Mouse (Mus musculus) hindbrain, postnatal 0 days (tissue): ENCODE results near the gene Htr3a. TPM values are rescaled to one million over a fixed set of nuclear protein-coding genes. Genes with fewer than 3 reads are reported as not detected.

Source experiments
- ATAC-seq: fragments of 200-750 bp; cut with Nextera tagmentation; 2 replicates; pipeline ENCODE4 v1.8.0; 2017; ENCODE audit warnings: mild to moderate bottlenecking, moderate TSS enrichment, moderate library complexity
- DNase-seq: peaks from one replicate; pipeline ENCODE4 v3.0.0-alpha.2; 2015; ENCODE audit warnings: low spot score
- H3K27ac ChIP-seq: fragments of 300-500 bp; sonication (generic); 2 replicates; pipeline ENCODE4 v1.5.1; 2014; ENCODE audit warnings: mild to moderate bottlenecking
- H3K27me3 ChIP-seq: fragments of 300-500 bp; sonication (generic); 2 replicates; pipeline ENCODE4 v1.6.1; 2014; ENCODE audit warnings: low read length, mixed read lengths; ENCODE audit not compliant: insufficient read depth
- H3K36me3 ChIP-seq: fragments of 300-500 bp; sonication (generic); 2 replicates; pipeline ENCODE4 v1.6.1; 2014; ENCODE audit warnings: low read length, mixed read lengths; ENCODE audit not compliant: insufficient read depth
- H3K4me1 ChIP-seq: fragments of 300-500 bp; sonication (generic); 2 replicates; pipeline ENCODE4 v1.6.1; 2014; ENCODE audit warnings: antibody characterized with exemption, low read length, mixed read lengths; ENCODE audit not compliant: insufficient read depth
- H3K4me2 ChIP-seq: fragments of 300-500 bp; sonication (generic); 2 replicates; pipeline ENCODE4 v1.6.1; 2014; ENCODE audit warnings: low read depth, mild to moderate bottlenecking, low read length, moderate library complexity, mixed read lengths
- H3K4me3 ChIP-seq: fragments of 300-500 bp; sonication (generic); 2 replicates; pipeline ENCODE4 v1.5.1; 2014; ENCODE audit warnings: low read length
- H3K9ac ChIP-seq: fragments of 300-500 bp; sonication (generic); replicated peaks from 2 replicates; pipeline ENCODE4 v1.6.1; 2014; ENCODE audit warnings: mild to moderate bottlenecking, low read length, moderate library complexity, mixed read lengths
- H3K9me3 ChIP-seq: fragments of 300-500 bp; sonication (generic); 2 replicates; pipeline ENCODE4 v1.6.1; 2016; ENCODE audit warnings: low read length, mixed read lengths
- CTCF ChIP-seq: IDR thresholded peaks from 2 replicates; pipeline ENCODE4 v1.5.1; 2016; ENCODE audit warnings: antibody characterized with exemption, control low read depth, low read depth
- WGBS: fragments of 180-500 bp; shearing (Covaris S2); extraction: QIAGEN DNeasy Blood & Tissue Kit; methylation state at CpG from one replicate; pipeline ENCODE4 v1.1.7; 2014; 5-methylcytosine and 5-hydroxymethylcytosine counted together
- polyA plus RNA-seq: library from polyadenylated mRNA; unstranded; fragments of >200 nt; fragmentation: Nextera tagmentation; extraction: Ambion mirVana; gene quantifications from 2 replicates; pipeline ENCODE4 v1.2.1, GENCODE M21; 2015
- total RNA-seq: library from RNA; depleted of rRNA; stranded (reverse); fragments of >200 nt; gene quantifications from 2 replicates; pipeline ENCODE4 v1.2.3, GENCODE M21; 2014; rRNA removed

Htr3a gene
- total and polyA plus RNA-seq, 2 experiments from 2014 or later, result 2.4 to 3.4 TPM

DNA sequence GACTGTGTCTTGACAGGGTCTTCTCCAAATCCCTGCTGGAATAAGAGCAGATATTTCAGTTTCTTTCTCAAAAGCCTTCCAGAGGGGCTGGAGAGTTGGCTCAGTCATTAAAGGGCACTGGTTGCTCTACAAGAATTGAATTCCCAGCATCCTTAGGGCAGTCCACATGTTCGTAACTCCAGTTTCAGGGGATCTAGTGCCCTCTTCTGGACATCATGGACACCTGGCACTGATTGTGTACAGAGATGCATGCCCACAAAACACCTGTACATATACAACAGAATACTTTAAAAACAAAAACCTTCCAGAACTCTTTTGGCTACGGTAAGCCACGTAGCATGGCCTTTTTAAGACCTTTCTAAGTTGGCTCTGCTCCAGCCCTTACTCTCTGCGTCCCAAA, 54.7 kb downstream of the Htr3a start:
- Histone ChIP-seq H3K9me3 (no peaks in the 10 kb centered on the region), H3K4me2 (no peak overlapping the region), H3K27ac (no peak overlapping the region), H3K36me3 (no peaks in the 10 kb centered on the region), H3K27me3 (no peaks in the 10 kb centered on the region), H3K4me3 (no peak overlapping the region), H3K4me1 (no peaks in the 10 kb centered on the region), H3K9ac (no peak overlapping the region)
- DNase-seq (no peak), ATAC-seq (no peak)
- peak; percentile 24; the same call in 1 of the 2 replicates for TF ChIP-seq CTCF
- WGBS, result 80% methylated on average over 4 of the region's 4 CpGs

DNA sequence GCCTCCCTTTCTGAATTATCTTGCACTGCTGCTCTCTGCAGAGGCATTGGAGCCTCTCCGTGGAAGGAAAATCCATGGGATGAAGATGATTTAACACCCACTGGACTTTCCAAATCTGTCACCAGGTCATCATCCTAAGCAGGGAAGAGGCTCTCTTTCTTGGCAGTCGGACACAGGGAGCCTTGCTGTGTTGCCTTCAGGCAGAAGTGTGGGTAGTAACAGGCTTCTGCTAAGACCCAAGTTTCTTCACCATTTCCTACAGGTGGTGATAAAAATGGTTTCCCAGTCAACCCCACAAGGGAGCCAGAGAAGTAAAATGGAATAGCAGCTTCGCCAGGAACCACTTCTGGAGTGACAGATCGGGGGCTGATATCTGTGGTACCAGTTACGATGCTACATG, 61.4 kb downstream of the Htr3a start:
- Histone ChIP-seq H3K27ac (no peak overlapping the region), H3K4me2 (no peak overlapping the region), H3K9ac (no peak overlapping the region), H3K4me1 (no peaks in the 10 kb centered on the region), H3K27me3 (no peaks in the 10 kb centered on the region), H3K36me3 (no peaks in the 10 kb centered on the region), H3K9me3 (no peaks in the 10 kb centered on the region), H3K4me3 (no peak overlapping the region)
- no peak for TF ChIP-seq CTCF
- ATAC-seq (no peak), DNase-seq (no peak)
- 88% methylated on average over 5 of the region's 5 CpGs for WGBS

Other genes with a start within 250 kb of the Htr3a start
- 11.2 and 13.5 TPM in 2 replicates for gene Zbtb16, start 74.9 kb downstream of the Htr3a start, total RNA-seq
- gene Zbtb16, start 74.9 kb downstream of the Htr3a start, polyA plus RNA-seq, result 5.4 and 6.8 TPM in 2 replicates
- gene Htr3b, start 53.9 kb upstream of the Htr3a start, total RNA-seq, result 0.16 TPM in 1 of 2 replicates, not detected in the other
- gene Htr3b, start 53.9 kb upstream of the Htr3a start, polyA plus RNA-seq, result 0.19 and 0.25 TPM in 2 replicates
- gene Usp28, start 74.3 kb upstream of the Htr3a start, total RNA-seq, result 17.0 and 28.5 TPM in 2 replicates
- gene Usp28, start 74.3 kb upstream of the Htr3a start, polyA plus RNA-seq, result 16.0 and 18.4 TPM in 2 replicates
- 13.0 and 15.6 TPM in 2 replicates for gene Zw10, start 144.5 kb upstream of the Htr3a start, total RNA-seq
- 17.6 and 18.7 TPM in 2 replicates for gene Zw10, start 144.5 kb upstream of the Htr3a start, polyA plus RNA-seq
- 0.25 and 1.5 TPM in 2 replicates for gene Tmprss5, start 170.2 kb upstream of the Htr3a start, total RNA-seq
- 0.86 and 0.98 TPM in 2 replicates for gene Tmprss5, start 170.2 kb upstream of the Htr3a start, polyA plus RNA-seq